Mouse (Mus musculus): ENCODE measurements around the gene Taf10.

GRCm38 (mm10) chr7:105762517-105763270, 18.5 kb upstream of the Taf10 start:
- no peak for TF ChIP-seq CTCF (IDR thresholded peaks at IDR 0.05; ENCODE audit: low read depth, low read length)
- no peak for TF ChIP-seq TAL1 (conservative IDR thresholded peaks at IDR 0.05; ENCODE audit: low read depth, low read length)
- no peak for TF ChIP-seq GATA1 (IDR thresholded peaks at IDR 0.05; ENCODE audit: borderline replicate concordance, low read length)

Data from G1E (cell line).